Mouse (Mus musculus) heart, embryonic 11.5 days (tissue): ENCODE measurements around the gene Mefv. TPM values are rescaled to one million over a fixed set of nuclear protein-coding genes. Genes with fewer than 3 reads are reported as not detected.

Source experiments
- ATAC-seq: fragments of 200-750 bp; cut with Nextera tagmentation; replicated peaks from 2 replicates; pipeline ENCODE4 v1.8.0; 2017; ENCODE audit warnings: moderate library complexity; ENCODE audit not compliant: insufficient number of reproducible peaks, low FRiP score, low TSS enrichment
- H3K27ac ChIP-seq: fragments of 300-500 bp; sonication (generic); 2 replicates; pipeline ENCODE4 v1.5.1; 2014; ENCODE audit warnings: mild to moderate bottlenecking, low read depth, low read length
- H3K27me3 ChIP-seq: fragments of 300-500 bp; sonication (generic); 2 replicates; pipeline ENCODE4 v1.6.1; 2014; ENCODE audit warnings: mild to moderate bottlenecking, low read length, mixed read lengths; ENCODE audit not compliant: control insufficient read depth, insufficient read depth
- H3K36me3 ChIP-seq: fragments of 300-500 bp; sonication (generic); 2 replicates; pipeline ENCODE4 v1.6.1; 2014; ENCODE audit warnings: mild to moderate bottlenecking, low read length, moderate library complexity, mixed read lengths; ENCODE audit not compliant: control insufficient read depth, insufficient read depth
- H3K4me1 ChIP-seq: fragments of 300-500 bp; sonication (generic); 2 replicates; pipeline ENCODE4 v1.6.1; 2014; ENCODE audit warnings: low read length; ENCODE audit not compliant: control insufficient read depth, insufficient read depth
- H3K4me2 ChIP-seq: fragments of 300-500 bp; sonication (generic); 2 replicates; pipeline ENCODE4 v1.6.1; 2014; ENCODE audit warnings: mild to moderate bottlenecking, moderate library complexity
- H3K4me3 ChIP-seq: fragments of 300-500 bp; sonication (generic); 2 replicates; pipeline ENCODE4 v1.5.1; 2014; ENCODE audit warnings: low read depth, low read length
- H3K9ac ChIP-seq: fragments of 300-500 bp; sonication (generic); 2 replicates; pipeline ENCODE4 v1.6.1; 2014; ENCODE audit warnings: mild to moderate bottlenecking, low read depth, low read length, moderate library complexity
- H3K9me3 ChIP-seq: fragments of 300-500 bp; sonication (generic); replicated peaks from 2 replicates; pipeline ENCODE4 v1.6.1; 2016; ENCODE audit warnings: low read length; ENCODE audit not compliant: control insufficient read depth
- WGBS: fragments of 180-500 bp; shearing (Covaris S2); extraction: QIAGEN DNeasy Blood & Tissue Kit; methylation state at CpG from one replicate; pipeline ENCODE4 v1.1.7; 2014; ENCODE audit not compliant: insufficient replicate concordance; 5-methylcytosine and 5-hydroxymethylcytosine counted together
- polyA plus RNA-seq: library from polyadenylated mRNA; unstranded; fragments of >200 nt; fragmentation: Nextera tagmentation; extraction: Ambion mirVana; gene quantifications from 2 replicates; pipeline ENCODE4 v1.2.1, GENCODE M21; 2014

Mefv gene
- not detected in 2 replicates for polyA plus RNA-seq

- Histone ChIP-seq H3K9me3 (no peaks in the 10 kb centered on the region), H3K36me3 (no peaks in the 10 kb centered on the region), H3K27ac (no peak within 1 kb of the TSS), H3K4me1 (no peaks in the 10 kb centered on the region), H3K27me3 (no peaks in the 10 kb centered on the region), H3K9ac (no peak within 1 kb of the TSS), H3K4me2 (no peak within 1 kb of the TSS), H3K4me3 (no peak within 1 kb of the TSS)
- no peak for ATAC-seq
- 76% methylated on average over 6 of the region's 6 CpGs for WGBS
These were observed at the start of gene Mefv for GRCm38 (mm10) chr16:3717980-3718379. Gene Mefv (minus strand): TSS chr16:3718097.

- Histone ChIP-seq H3K27ac (no peak overlapping the region), H3K4me2 (no peak overlapping the region), H3K4me3 (no peak overlapping the region), H3K9me3 (peaks cover 22% of the 10 kb centered on the region), H3K36me3 (peaks cover 50% of the 10 kb centered on the region), H3K9ac (no peak overlapping the region), H3K4me1 (peaks cover 14% of the 10 kb centered on the region), H3K27me3 (no peaks in the 10 kb centered on the region)
- ATAC-seq: no peak
- 94% methylated on average over 3 of the region's 3 CpGs for WGBS
These were observed 31.1 kb upstream of the Mefv start for GRCm38 (mm10) chr16:3748976-3749375.

- WGBS: 73% methylated on average over 4 of the region's 4 CpGs
- Histone ChIP-seq H3K4me3 (peak overlapping the region; percentile 78), H3K36me3 (peaks cover 37% of the 10 kb centered on the region), H3K27me3 (peaks cover 2% of the 10 kb centered on the region; the same call in 1 of the 2 replicates), H3K4me1 (peaks cover 14% of the 10 kb centered on the region), H3K9ac (peak overlapping the region; percentile 34; the same call in 1 of the 2 replicates), H3K4me2 (peak overlapping the region; percentile 85), H3K9me3 (peaks cover 22% of the 10 kb centered on the region), H3K27ac (no peak overlapping the region)
- ATAC-seq: no peak
These were observed 27.8 kb upstream of the Mefv start for GRCm38 (mm10) chr16:3745656-3746055.

- Histone ChIP-seq H3K9ac (peak overlapping the region; percentile 91), H3K4me3 (peak overlapping the region; percentile 78), H3K4me2 (peak overlapping the region; percentile 85), H3K27me3 (peaks cover 2% of the 10 kb centered on the region; the same call in 1 of the 2 replicates), H3K4me1 (peaks cover 14% of the 10 kb centered on the region), H3K27ac (peak overlapping the region; percentile 81), H3K9me3 (peaks cover 13% of the 10 kb centered on the region), H3K36me3 (peaks cover 24% of the 10 kb centered on the region)
- ATAC-seq: peak; percentile 62; the same call in 1 of the 2 replicates
- WGBS: 0% methylated on average over 32 of the region's 32 CpGs
These were observed 26.3 kb upstream of the Mefv start for GRCm38 (mm10) chr16:3744186-3744700.

- under 1% methylated on average over 42 of the region's 42 CpGs for WGBS
- H3K36me3 ChIP-seq: peaks cover 18% of the 10 kb centered on the region
- H3K9me3 ChIP-seq: peaks cover 7% of the 10 kb centered on the region
- H3K4me3 ChIP-seq: peak within 1 kb of the TSS; percentile 78
- H3K4me1 ChIP-seq: peaks cover 14% of the 10 kb centered on the region
- peak within 1 kb of the TSS; percentile 85 for H3K4me2 ChIP-seq
- ATAC-seq: peak; percentile 98
- H3K27me3 ChIP-seq: peaks cover 2% of the 10 kb centered on the region; the same call in 1 of the 2 replicates
- peak within 1 kb of the TSS; percentile 81 for H3K27ac ChIP-seq
- H3K9ac ChIP-seq: peak within 1 kb of the TSS; percentile 91
These were observed 25.7 kb upstream of the Mefv start, which contains the start of gene Zfp263 for GRCm38 (mm10) chr16:3743503-3744185. Gene Zfp263 (plus strand): TSS chr16:3744093.

GRCm38 (mm10) chr16:3742466-3742865, 24.6 kb upstream of the Mefv start:
- whole genome bisulfite sequencing: 91% methylated on average over 6 of the region's 6 CpGs
- Histone ChIP-seq H3K27ac (no peak overlapping the region), H3K4me2 (no peak overlapping the region), H3K4me1 (peaks cover 14% of the 10 kb centered on the region), H3K9ac (no peak overlapping the region), H3K36me3 (peaks cover 9% of the 10 kb centered on the region), H3K27me3 (peaks cover 2% of the 10 kb centered on the region; the same call in 1 of the 2 replicates), H3K9me3 (no peaks in the 10 kb centered on the region), H3K4me3 (no peak overlapping the region)
- ATAC-seq: no peak

- no peak overlapping the region for H3K4me3 ChIP-seq
- 59% methylated on average over 1 of the region's 1 CpGs for WGBS
- H3K4me2 ChIP-seq: no peak overlapping the region
- no peak overlapping the region for H3K27ac ChIP-seq
- H3K9me3 ChIP-seq: no peaks in the 10 kb centered on the region
- no peak for ATAC-seq
- no peaks in the 10 kb centered on the region for H3K4me1 ChIP-seq
- no peaks in the 10 kb centered on the region for H3K36me3 ChIP-seq
- H3K9ac ChIP-seq: no peak overlapping the region
- H3K27me3 ChIP-seq: no peaks in the 10 kb centered on the region
These were observed 15.4 kb upstream of the Mefv start for GRCm38 (mm10) chr16:3733198-3733732.

GRCm38 (mm10) chr16:3732612-3733011, 14.7 kb upstream of the Mefv start:
- Histone ChIP-seq H3K9ac (no peak overlapping the region), H3K27ac (no peak overlapping the region), H3K36me3 (no peaks in the 10 kb centered on the region), H3K27me3 (no peaks in the 10 kb centered on the region), H3K9me3 (no peaks in the 10 kb centered on the region), H3K4me2 (no peak overlapping the region), H3K4me3 (no peak overlapping the region), H3K4me1 (no peaks in the 10 kb centered on the region)
- ATAC-seq: no peak
- 78% methylated on average over 4 of the region's 4 CpGs for WGBS
